8 mouse cellular contexts compared by ENCODE assay signal in the genomic region with DNA sequence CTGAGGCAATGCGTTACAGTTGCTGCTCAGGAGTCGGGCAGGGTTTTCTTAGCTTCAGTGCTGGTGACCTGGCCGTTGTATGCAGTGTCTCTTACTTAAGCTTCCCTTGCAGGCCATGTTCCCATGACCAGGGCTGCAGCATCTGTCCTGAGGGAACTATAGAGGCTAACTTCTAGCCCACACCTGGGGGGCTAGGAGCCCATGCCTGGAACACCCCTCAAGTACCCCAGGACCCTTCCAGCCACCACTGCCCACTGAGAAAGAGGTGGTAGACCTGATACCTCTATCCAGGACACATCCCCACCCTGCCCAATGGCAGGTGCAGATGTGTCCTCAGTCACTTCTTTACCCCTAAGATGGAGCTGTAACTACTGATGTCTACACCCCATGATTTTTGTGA. TPM values are rescaled to one million over a fixed set of nuclear protein-coding genes. Genes with fewer than 3 reads are reported as not detected.
DNase-seq lines count a peak whose midpoint lies in the region; ATAC-seq and TF ChIP-seq lines count a peak whose summit lies in the region.

No protein-coding gene starts in this region.

- intact Hi-C loops in gastrocnemius, adult 2 months (cut with DNase I) = no loop called here
- intact Hi-C loops in left cerebral cortex, postnatal 10 days (cut with DNase I) = loop anchor here (5.0 kb wide), 1 partner anchor 66 kb away; no protein-coding TSS in a partner anchor

- no peak for DNase-seq in gastrocnemius, adult 2 months
- DNase-seq in gastrocnemius, postnatal 25 days = no peak
- no peak for DNase-seq in forebrain, embryonic 14.5 days (ENCODE audit: low spot score)
- no peak for DNase-seq in ovary, postnatal 36 days (ENCODE audit: low spot score)
- no peak for DNase-seq in cerebellum, postnatal 36 days
- DNase-seq in left cerebral cortex, postnatal 10 days (ENCODE audit: extremely low spot score in 1 of 2, low spot score in 2 of 2) = no peak

- H3ac ChIP-seq in C2C12 (ENCODE audit: control insufficient read depth, insufficient read length, low read depth) = peak overlapping the region; percentile 85

- H3K9me3 ChIP-seq in forebrain, embryonic 14.5 days (replicated peaks; ENCODE audit: control insufficient read depth, low read length) = no peaks in the 10 kb centered on the region
- no peaks in the 10 kb centered on the region for H3K9me3 ChIP-seq in liver, embryonic 12.5 days (replicated peaks)

- H3K79me3 ChIP-seq in C2C12 (ENCODE audit: low read depth) = peaks cover 23% of the 10 kb centered on the region

- peak overlapping the region; percentile 79 for H3K9ac ChIP-seq in forebrain, embryonic 14.5 days (ENCODE audit: low read length)
- peak overlapping the region; percentile 90 for H3K9ac ChIP-seq in liver, embryonic 12.5 days

- H3K27ac ChIP-seq in gastrocnemius, adult 2 months = peak overlapping the region; percentile 86
- 0 out of 2 replicates have a peak overlapping the region, but pooled peaks have one; percentile 74 for H3K27ac ChIP-seq in forebrain, embryonic 14.5 days (ENCODE audit: low read depth, low read length)
- H3K27ac ChIP-seq in liver, embryonic 12.5 days = peak overlapping the region; percentile 99

- peak overlapping the region; percentile 85 for H3K4me3 ChIP-seq in gastrocnemius, adult 2 months
- peak overlapping the region; percentile 83 for H3K4me3 ChIP-seq in C2C12 (ENCODE audit: insufficient read depth, poor library complexity, severe bottlenecking)
- H3K4me3 ChIP-seq in forebrain, embryonic 14.5 days (ENCODE audit: low read depth, low read length) = peak overlapping the region; percentile 64
- peak overlapping the region; percentile 82 for H3K4me3 ChIP-seq in liver, embryonic 12.5 days

- no peak for TF ChIP-seq CTCF in gastrocnemius, adult 2 months (IDR thresholded peaks at IDR 0.05)
- TF ChIP-seq CTCF in C2C12 (IDR thresholded peaks at IDR 0.05; ENCODE audit: control insufficient read depth, insufficient read depth, insufficient read length) = no peak

- H3K4me1 ChIP-seq in forebrain, embryonic 14.5 days (ENCODE audit: control insufficient read depth, insufficient read depth, low read length) = peaks cover 8% of the 10 kb centered on the region
- H3K4me1 ChIP-seq in liver, embryonic 12.5 days = peaks cover 93% of the 10 kb centered on the region

- no peaks in the 10 kb centered on the region for H3K27me3 ChIP-seq in C2C12 (ENCODE audit: control insufficient read depth, insufficient read depth, insufficient read length)
- no peaks in the 10 kb centered on the region for H3K27me3 ChIP-seq in forebrain, embryonic 14.5 days (replicated peaks; ENCODE audit: control insufficient read depth, insufficient read depth, low read length)
- no peaks in the 10 kb centered on the region for H3K27me3 ChIP-seq in liver, embryonic 12.5 days (replicated peaks)

- no peaks in the 10 kb centered on the region for H3K36me3 ChIP-seq in C2C12 (ENCODE audit: control insufficient read depth, insufficient read depth)
- H3K36me3 ChIP-seq in forebrain, embryonic 14.5 days (ENCODE audit: control insufficient read depth, insufficient read depth, low read length) = no peaks in the 10 kb centered on the region
- H3K36me3 ChIP-seq in liver, embryonic 12.5 days = peaks cover 18% of the 10 kb centered on the region

- WGBS in forebrain, embryonic 14.5 days = 26% methylated on average over 3 of the region's 3 CpGs
- 25% methylated on average over 3 of the region's 3 CpGs for WGBS in liver, embryonic 12.5 days (ENCODE audit: insufficient replicate concordance)

- H3K4me2 ChIP-seq in forebrain, embryonic 14.5 days (ENCODE audit: low read length) = peak overlapping the region; percentile 86
- peak overlapping the region; percentile 97 for H3K4me2 ChIP-seq in liver, embryonic 12.5 days

- peaks cover 47% of the 10 kb centered on the region for H3K79me2 ChIP-seq in C2C12 (ENCODE audit: control insufficient read depth, insufficient read depth)

- no peak for ATAC-seq in forebrain, embryonic 14.5 days
- no peak for ATAC-seq in liver, embryonic 12.5 days

TF ChIP-seq in C2C12, 6 proteins besides CTCF, POLR2A, EP300 and RAD21:
- TF ChIP-seq MYOG (IDR thresholded peaks at IDR 0.05; ENCODE audit: control insufficient read depth, extremely low read depth, insufficient read length) (no peak), MAX (IDR thresholded peaks at IDR 0.05) (no peak), MYOD1 (IDR thresholded peaks at IDR 0.05; ENCODE audit: control insufficient read depth, insufficient read length, low read depth) (no peak), FOSL1 (IDR thresholded peaks at IDR 0.05; ENCODE audit: insufficient read depth, low read length, poor library complexity, severe bottlenecking) (no peak), CEBPB (IDR thresholded peaks at IDR 0.05; ENCODE audit: low read depth) (no peak), USF1 (IDR thresholded peaks at IDR 0.05; ENCODE audit: low read depth) (no peak)
TF ChIP-seq in C2C12: peak in this region for 0.

RNA-seq across cellular contexts. Expression of gene Hk1, which starts 38.7 kb away (rescaled TPM):
- 1 to 10 TPM; 6.2 to 8.7 TPM for total RNA-seq in gastrocnemius, adult 2 months (2021)
- total RNA-seq in gastrocnemius, postnatal 25 days (2021) = 1 to 10 TPM; 7.1 to 8.5 TPM
- 65.7 TPM for polyA plus RNA-seq in C2C12 (2012; fragmentation: generic; extraction: Trizol)
- polyA plus RNA-seq in forebrain, embryonic 14.5 days (2014; fragmentation: Nextera tagmentation; extraction: Ambion mirVana) = 31.0 and 48.9 TPM in 2 replicates
- polyA plus RNA-seq in liver, embryonic 12.5 days (2016; fragmentation: Nextera tagmentation; extraction: Ambion mirVana) = 130 and 131 TPM in 2 replicates
- 100 to 1,000 TPM; 309 to 314 TPM for total RNA-seq in left cerebral cortex, postnatal 10 days (2021)

Comparison
In these comparisons a context has a peak if more than half of its experiments do, and no peak if none do; other contexts are left out.
1. RNA of gene Hk1, which starts 38.7 kb away (total RNA-seq): 309 to 314 TPM in left cerebral cortex, postnatal 10 days; 6.2 to 8.7 TPM in gastrocnemius, adult 2 months and 7.1 to 8.5 TPM in gastrocnemius, postnatal 25 days; every median in the first group is over 10 times any median in the second.
2. Peak in every context shown above with its lines, with median percentiles within 50 percentile points of each other: H3K27ac ChIP-seq and H3K4me3 ChIP-seq.